Mouse (Mus musculus) liver, embryonic 14.5 days (tissue): ENCODE measurements around the gene Gpr34. TPM values are rescaled to one million over a fixed set of nuclear protein-coding genes. Genes with fewer than 3 reads are reported as not detected.

ENCODE experiments used
- ATAC-seq: fragments of 200-750 bp; cut with Nextera tagmentation; 2 replicates; pipeline ENCODE4 v1.8.0; 2017; ENCODE audit warnings: moderate number of reproducible peaks, mild to moderate bottlenecking, moderate library complexity; ENCODE audit not compliant: insufficient read depth
- DNase-seq, 3 experiments: peaks; one replicate each; pipeline ENCODE4 v3.0.0-alpha.2; 2012 to 2013; ENCODE audit warnings: low read depth in 3 of 3, low spot score in 3 of 3
- H3K27ac ChIP-seq: fragments of 300-500 bp; sonication (generic); 2 replicates; pipeline ENCODE4 v1.5.1; 2014; ENCODE audit warnings: moderate library complexity, mild to moderate bottlenecking, control low read depth, inconsistent platforms
- H3K27me3 ChIP-seq: fragments of 300-500 bp; sonication (generic); 2 replicates; pipeline ENCODE4 v1.6.1; 2014; ENCODE audit warnings: mild to moderate bottlenecking, low read length, moderate library complexity; ENCODE audit not compliant: control insufficient read depth, insufficient read depth
- H3K36me3 ChIP-seq: fragments of 300-500 bp; sonication (generic); replicated peaks from 2 replicates; pipeline ENCODE4 v1.6.1; 2014; ENCODE audit warnings: low read depth; ENCODE audit not compliant: control insufficient read depth, insufficient read depth
- H3K4me1 ChIP-seq, 2 experiments: fragments of 200-500 bp in 1 of 2; fragments of 300-500 bp in 1 of 2; sonication (generic) in 1 of 2; replicated peaks; 2 replicates each; pipeline ENCODE4 v1.6.1; 2012 to 2014; ENCODE audit warnings: antibody characterized with exemption in 1 of 2, inconsistent platforms in 1 of 2, low read length in 1 of 2; ENCODE audit not compliant: control insufficient read depth in 2 of 2, insufficient read depth in 2 of 2
- H3K4me2 ChIP-seq: fragments of 300-500 bp; sonication (generic); 2 replicates; pipeline ENCODE4 v1.6.1; 2014; ENCODE audit warnings: low read depth, mild to moderate bottlenecking, control low read depth, moderate library complexity
- H3K4me3 ChIP-seq, 2 experiments: fragments of 200-500 bp in 1 of 2; fragments of 300-500 bp in 1 of 2; sonication (generic) in 1 of 2; 2 replicates each; pipeline ENCODE4 v1.5.1; 2012 to 2014; ENCODE audit warnings: low read depth in 2 of 2, low read length in 2 of 2, mild to moderate bottlenecking in 2 of 2, control low read depth in 1 of 2, inconsistent platforms in 1 of 2, moderate library complexity in 1 of 2; ENCODE audit not compliant: insufficient read depth in 1 of 2
- H3K9ac ChIP-seq: fragments of 300-500 bp; sonication (generic); replicated peaks from 2 replicates; pipeline ENCODE4 v1.6.1; 2014; ENCODE audit warnings: mild to moderate bottlenecking, control low read depth, moderate library complexity
- H3K9me3 ChIP-seq: fragments of 300-500 bp; sonication (generic); 2 replicates; pipeline ENCODE4 v1.6.1; 2016; ENCODE audit warnings: low read length, mixed read lengths; ENCODE audit not compliant: control insufficient read depth
- CTCF ChIP-seq: IDR thresholded peaks from 2 replicates; pipeline ENCODE4 v1.5.1; 2016; ENCODE audit warnings: antibody characterized with exemption, low read depth, control low read depth
- EP300 ChIP-seq: IDR thresholded peaks from 2 replicates; pipeline ENCODE4 v1.6.1; 2016; ENCODE audit warnings: antibody characterized with exemption, low read depth
- WGBS: fragments of 180-500 bp; shearing (Covaris S2); extraction: QIAGEN DNeasy Blood & Tissue Kit; methylation state at CpG from one replicate; pipeline ENCODE4 v1.1.7; 2014; ENCODE audit not compliant: insufficient replicate concordance; 5-methylcytosine and 5-hydroxymethylcytosine counted together
- polyA plus RNA-seq, 2 experiments: library from polyadenylated mRNA; depleted of rRNA in 1 of 2; stranded (reverse) in 1 of 2; unstranded in 1 of 2; fragments of >200 nt; fragmentation: Nextera tagmentation in 1 of 2; extraction: Ambion mirVana in 1 of 2; gene quantifications; 2 replicates each; pipeline versions ENCODE4 v1.2.1 to v1.2.3; 2012 to 2014

The Gpr34 gene
- polyA plus RNA-seq, 2 experiments = 0.13 to 0.56 TPM

- TF ChIP-seq EP300 (no peak), CTCF (no peak)
- DNase-seq (no peak), ATAC-seq (no peak)
- 48% methylated on average over 4 of the region's 4 CpGs for WGBS
- no peak overlapping the region for H3K4me2 ChIP-seq
- no peak overlapping the region for H3K4me3 ChIP-seq
- no peak overlapping the region for H3K9ac ChIP-seq
- H3K4me1 ChIP-seq = no peaks in the 10 kb centered on the region
- H3K27ac ChIP-seq = no peak overlapping the region
- H3K36me3 ChIP-seq = no peaks in the 10 kb centered on the region
- H3K9me3 ChIP-seq = no peaks in the 10 kb centered on the region
- no peaks in the 10 kb centered on the region for H3K27me3 ChIP-seq
These were observed 10.4 kb upstream of the Gpr34 start for GRCm38 (mm10) chrX:13621473-13621872.

GRCm38 (mm10) chrX:13622654-13623053 is 9.2 kb upstream of the Gpr34 start:
- WGBS = 56% methylated on average over 5 of the region's 5 CpGs
- Histone ChIP-seq H3K27me3 (no peaks in the 10 kb centered on the region), H3K36me3 (no peaks in the 10 kb centered on the region), H3K9ac (no peak overlapping the region), H3K4me3 (no peak overlapping the region), H3K27ac (no peak overlapping the region), H3K9me3 (no peaks in the 10 kb centered on the region), H3K4me1 (no peaks in the 10 kb centered on the region), H3K4me2 (no peak overlapping the region)
- DNase-seq (no peak), ATAC-seq (no peak)
- TF ChIP-seq EP300 (no peak), CTCF (no peak)

DNA sequence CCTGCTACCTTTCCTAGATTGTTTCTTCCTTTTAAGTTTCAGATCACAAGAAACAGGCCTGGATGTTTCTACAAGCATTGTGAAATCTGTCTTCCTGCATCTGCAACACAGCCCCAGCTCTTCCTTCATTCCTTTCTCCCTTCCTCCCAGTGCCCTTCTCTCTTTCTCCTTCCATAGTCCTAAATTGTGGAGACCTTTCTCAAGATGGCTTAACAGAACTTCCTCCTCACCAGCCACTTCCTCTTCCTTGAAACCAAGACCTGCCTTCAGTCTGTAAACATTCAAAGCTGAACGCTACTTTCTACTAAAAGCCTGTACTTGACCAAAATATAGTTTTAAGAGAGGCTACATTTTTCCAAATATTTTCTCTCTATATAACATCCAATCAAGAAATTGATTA is 4.5 kb downstream of the Gpr34 start:
- ATAC-seq (no peak), DNase-seq (no peak)
- Histone ChIP-seq H3K27ac (no peak overlapping the region), H3K9ac (no peak overlapping the region), H3K9me3 (no peaks in the 10 kb centered on the region), H3K4me3 (no peak overlapping the region), H3K27me3 (no peaks in the 10 kb centered on the region), H3K4me2 (no peak overlapping the region), H3K4me1 (no peaks in the 10 kb centered on the region), H3K36me3 (no peaks in the 10 kb centered on the region)
- TF ChIP-seq EP300 (no peak), CTCF (no peak)
- WGBS = 39% methylated on average over 1 of the region's 1 CpGs

DNA sequence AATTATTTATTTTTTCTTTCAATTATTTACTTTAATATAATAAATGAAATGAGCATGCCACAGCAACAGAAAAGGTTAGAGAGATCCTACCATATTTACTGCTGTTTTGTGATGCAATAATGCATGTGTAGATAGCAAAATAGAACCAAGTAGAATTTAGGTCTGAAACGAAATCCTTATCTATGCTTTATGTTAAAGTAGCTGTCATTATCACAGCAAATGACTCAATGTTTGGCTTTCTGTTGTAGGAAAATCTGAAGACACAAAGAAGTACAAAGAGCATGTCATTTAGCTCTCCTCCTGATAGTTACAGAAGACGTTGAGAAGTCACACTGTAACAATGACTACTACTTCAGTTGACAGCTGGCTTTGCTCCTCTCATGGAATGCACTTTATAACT is 7.0 kb downstream of the Gpr34 start:
- Histone ChIP-seq H3K4me3 (no peak overlapping the region), H3K9ac (no peak overlapping the region), H3K9me3 (no peaks in the 10 kb centered on the region), H3K27me3 (no peaks in the 10 kb centered on the region), H3K4me1 (no peaks in the 10 kb centered on the region), H3K36me3 (no peaks in the 10 kb centered on the region), H3K4me2 (no peak overlapping the region), H3K27ac (no peak overlapping the region)
- TF ChIP-seq EP300 = no peak
- TF ChIP-seq CTCF = no peak
- ATAC-seq (no peak), DNase-seq (no peak)
- WGBS = 22% methylated on average over 2 of the region's 2 CpGs

DNA sequence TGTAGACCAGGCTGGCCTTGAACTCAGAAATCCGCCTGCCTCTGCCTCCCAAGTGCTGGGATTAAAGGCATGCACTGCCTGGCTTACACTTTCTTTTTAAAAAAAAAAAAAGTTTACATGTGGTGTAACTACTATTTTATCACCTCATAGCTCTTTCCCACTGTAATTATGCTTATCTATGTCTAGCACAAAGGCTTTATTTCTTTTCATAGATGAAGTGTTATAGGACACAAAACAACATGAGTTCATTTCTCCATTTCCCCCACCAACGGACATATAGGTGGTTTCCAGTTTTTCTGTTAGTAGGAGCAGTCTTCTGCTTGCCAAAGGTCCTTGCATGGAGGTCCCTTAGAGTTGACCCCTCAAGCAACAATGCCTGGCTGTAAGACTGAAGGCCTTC is 20.0 kb downstream of the Gpr34 start:
- TF ChIP-seq EP300 (no peak), CTCF (no peak)
- no peak overlapping the region for H3K4me2 ChIP-seq
- ATAC-seq (no peak), DNase-seq (no peak)
- H3K9me3 ChIP-seq = no peaks in the 10 kb centered on the region
- H3K36me3 ChIP-seq = no peaks in the 10 kb centered on the region
- H3K4me3 ChIP-seq = no peak overlapping the region
- no peaks in the 10 kb centered on the region for H3K27me3 ChIP-seq
- no peak overlapping the region for H3K9ac ChIP-seq
- WGBS = 34% methylated on average over 2 of the region's 2 CpGs
- peaks cover 0 to 15% of the 10 kb centered on the region in 2 experiments; a peak in 2 of 4 replicates for H3K4me1 ChIP-seq
- no peak overlapping the region for H3K27ac ChIP-seq
